Mouse (Mus musculus) brain, embryonic 14.5 days (tissue): ENCODE data around the gene Hpse.

Source experiments
- CTCF ChIP-seq: fragments of 200-500 bp; IDR thresholded peaks from 2 replicates; pipeline ENCODE4 v1.5.1; 2012; ENCODE audit warnings: inconsistent platforms, mild to moderate bottlenecking, moderate library complexity, borderline replicate concordance; ENCODE audit not compliant: insufficient read depth, insufficient read length; ENCODE audit errors: extremely low read depth
- POLR2A ChIP-seq: fragments of 200-500 bp; IDR thresholded peaks from 2 replicates; pipeline ENCODE4 v1.6.1; 2012; ENCODE audit warnings: mild to moderate bottlenecking, inconsistent platforms, borderline replicate concordance; ENCODE audit not compliant: poor library complexity, insufficient read depth, insufficient read length, severe bottlenecking; ENCODE audit errors: extremely low read depth

DNA sequence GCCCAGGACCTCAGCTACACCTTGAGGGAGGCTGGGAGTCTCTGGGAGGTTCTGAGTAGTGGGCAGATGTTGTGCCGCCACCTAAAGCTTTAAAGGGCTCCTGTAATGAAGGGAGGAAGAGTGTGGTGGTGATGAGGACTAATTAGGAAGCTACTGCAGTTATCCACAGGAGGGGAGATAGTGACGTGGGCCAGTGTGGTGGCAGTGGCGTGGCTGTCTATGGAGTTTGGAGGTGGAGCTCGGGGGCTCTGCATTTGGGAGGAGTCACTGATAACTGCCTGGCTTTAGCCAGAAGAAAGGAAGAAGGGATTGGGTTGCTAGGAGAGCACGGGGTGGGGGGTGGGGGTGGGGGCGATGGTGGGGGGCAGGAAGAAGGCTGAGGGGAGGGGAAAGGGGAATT, 71.0 kb downstream of the Hpse start:
- TF ChIP-seq POLR2A, result no peak
- TF ChIP-seq CTCF, result no peak
